ENCODE assay signal across 8 mouse cellular contexts in the genomic region with DNA sequence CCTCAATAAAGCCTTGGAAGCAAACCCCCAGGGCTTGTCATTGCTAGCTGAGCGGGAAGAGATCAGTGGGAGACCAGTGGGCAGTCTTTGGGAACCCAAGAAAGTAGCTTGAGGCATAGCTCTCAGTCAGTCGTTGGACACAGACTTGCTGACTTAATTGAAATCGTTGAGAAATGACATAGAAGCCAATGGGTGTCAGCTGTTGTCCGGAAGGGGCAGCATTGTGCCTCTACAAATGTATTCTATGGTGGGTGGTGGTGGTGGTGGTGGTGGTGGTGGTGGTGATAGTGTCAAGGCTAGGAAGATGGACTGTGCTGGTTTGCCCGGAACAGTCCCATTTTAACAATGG. TPM values are rescaled to one million over a fixed set of nuclear protein-coding genes. Genes with fewer than 3 reads are reported as not detected.
DNase-seq lines count a peak whose midpoint lies in the region; ATAC-seq and TF ChIP-seq lines count a peak whose summit lies in the region.

No protein-coding gene starts in this region.

- ATAC-seq in embryonic facial prominence, embryonic 12.5 days (ENCODE audit: insufficient number of reproducible peaks, insufficient read depth, low FRiP score, low TSS enrichment): no peak
- no peak for ATAC-seq in limb, embryonic 14.5 days (ENCODE audit: low FRiP score, low read depth)

- peaks cover 11% of the 10 kb centered on the region for H3K4me1 ChIP-seq in lung, adult 2 months (ENCODE audit: control insufficient read depth, insufficient read depth, low read length)
- H3K4me1 ChIP-seq in embryonic facial prominence, embryonic 12.5 days: peaks cover 11% of the 10 kb centered on the region
- peaks cover 14% of the 10 kb centered on the region for H3K4me1 ChIP-seq in limb, embryonic 14.5 days (ENCODE audit: control insufficient read depth, insufficient read depth, low read length)
- peaks cover 7% of the 10 kb centered on the region; the same call in 1 of the 2 replicates for H3K4me1 ChIP-seq in small intestine, adult 2 months (ENCODE audit: control insufficient read depth, insufficient read depth, insufficient read length, low read length)

- peaks cover 25% of the 10 kb centered on the region for H3K36me3 ChIP-seq in embryonic facial prominence, embryonic 12.5 days
- H3K36me3 ChIP-seq in limb, embryonic 14.5 days (ENCODE audit: control insufficient read depth, insufficient read depth, low read length): peaks cover 32% of the 10 kb centered on the region
- H3K36me3 ChIP-seq in small intestine, adult 2 months (ENCODE audit: control insufficient read depth, insufficient read depth, low read length): peaks cover 21% of the 10 kb centered on the region; the same call in 1 of the 2 replicates

- no peak for TF ChIP-seq CTCF in lung, adult 2 months (IDR thresholded peaks at IDR 0.05; ENCODE audit: insufficient read depth, low read length)
- TF ChIP-seq CTCF in small intestine, adult 2 months (IDR thresholded peaks at IDR 0.05; ENCODE audit: extremely low read depth, insufficient read length, insufficient replicate concordance, low read depth, low read length): no peak

- no peaks in the 10 kb centered on the region for H3K9me3 ChIP-seq in embryonic facial prominence, embryonic 12.5 days
- no peaks in the 10 kb centered on the region for H3K9me3 ChIP-seq in limb, embryonic 14.5 days (ENCODE audit: control insufficient read depth, low read length)

- WGBS in lung, adult 2 months: 34% methylated on average over 5 of the region's 5 CpGs
- WGBS in embryonic facial prominence, embryonic 12.5 days: 42% methylated on average over 5 of the region's 5 CpGs
- WGBS in limb, embryonic 14.5 days: 33% methylated on average over 5 of the region's 5 CpGs
- WGBS in small intestine, adult 2 months: 26% methylated on average over 5 of the region's 5 CpGs

- DNase-seq in lung, adult 2 months: no peak
- DNase-seq in lung, adult 18-20 months: no peak
- DNase-seq in limb, embryonic 14.5 days (ENCODE audit: low spot score): no peak
- DNase-seq in thymus, postnatal 4 days: no peak
- DNase-seq in right cerebral cortex, adult 2 months (ENCODE audit: low spot score in 2 of 2): no peak
- DNase-seq in thymus, postnatal 10 days (ENCODE audit: low spot score in 2 of 2): no peak

- no peak for TF ChIP-seq POLR2A in lung, adult 2 months (IDR thresholded peaks at IDR 0.05; ENCODE audit: borderline replicate concordance, extremely low read depth, low read depth, low read length)
- TF ChIP-seq POLR2A in limb, embryonic 14.5 days (IDR thresholded peaks at IDR 0.05; ENCODE audit: borderline replicate concordance, extremely low read depth, insufficient read depth, insufficient read length): no peak
- TF ChIP-seq POLR2A in small intestine, adult 2 months (IDR thresholded peaks at IDR 0.05; ENCODE audit: low read depth, low read length): no peak

- H3K27me3 ChIP-seq in embryonic facial prominence, embryonic 12.5 days: no peaks in the 10 kb centered on the region
- no peaks in the 10 kb centered on the region for H3K27me3 ChIP-seq in limb, embryonic 14.5 days (ENCODE audit: control insufficient read depth, insufficient read depth, low read length)
- no peaks in the 10 kb centered on the region for H3K27me3 ChIP-seq in small intestine, adult 2 months (ENCODE audit: control insufficient read depth, insufficient read depth, low read length)

- H3K27ac ChIP-seq in embryonic facial prominence, embryonic 12.5 days: peak overlapping the region; percentile 84; the same call in 1 of the 2 replicates
- no peak overlapping the region for H3K27ac ChIP-seq in limb, embryonic 14.5 days (replicated peaks; ENCODE audit: low read depth, low read length)
- H3K27ac ChIP-seq in small intestine, adult 2 months (ENCODE audit: insufficient read depth, low read depth, low read length): no peak overlapping the region

- peak overlapping the region; percentile 89 for H3K4me3 ChIP-seq in lung, adult 2 months (replicated peaks; ENCODE audit: extremely low read depth, low read depth, low read length)
- peak overlapping the region; percentile 71 for H3K4me3 ChIP-seq in embryonic facial prominence, embryonic 12.5 days
- H3K4me3 ChIP-seq in limb, embryonic 14.5 days (replicated peaks; ENCODE audit: low read length): peak overlapping the region; percentile 56
- H3K4me3 ChIP-seq in small intestine, adult 2 months (ENCODE audit: low read depth, low read length): peak overlapping the region; percentile 82

- peak overlapping the region; percentile 54 for H3K9ac ChIP-seq in embryonic facial prominence, embryonic 12.5 days
- peak overlapping the region; percentile 54 for H3K9ac ChIP-seq in limb, embryonic 14.5 days (ENCODE audit: low read depth, low read length, severe bottlenecking)

- H3K4me2 ChIP-seq in embryonic facial prominence, embryonic 12.5 days (replicated peaks): peak overlapping the region; percentile 96
- peak overlapping the region; percentile 96 for H3K4me2 ChIP-seq in limb, embryonic 14.5 days (replicated peaks; ENCODE audit: low read depth, low read length, severe bottlenecking)

RNA-seq across cellular contexts. Expression of a gene that starts 0.9 kb away (rescaled TPM):
- 9.5 and 10.9 TPM in 2 replicates for polyA plus RNA-seq in lung, adult 2 months (2012; rRNA removed)
- 6.6 and 7.0 TPM in 2 replicates for polyA plus RNA-seq in embryonic facial prominence, embryonic 12.5 days (2016; fragmentation: Nextera tagmentation; extraction: Ambion mirVana)
- polyA plus RNA-seq in limb, embryonic 14.5 days (2012; rRNA removed): 5.4 and 6.2 TPM in 2 replicates
- 6.4 and 7.8 TPM in 2 replicates for polyA plus RNA-seq in limb, embryonic 14.5 days (2014; fragmentation: Nextera tagmentation; extraction: Ambion mirVana)
- 7.6 and 9.9 TPM in 2 replicates for polyA plus RNA-seq in small intestine, adult 2 months (2012; rRNA removed)

RNA-seq across cellular contexts. Expression of a gene that starts 6.8 kb away (rescaled TPM):
- 0.18 TPM in 1 of 2 replicates, not detected in the other for polyA plus RNA-seq in lung, adult 2 months (2012; rRNA removed)
- not detected in 2 replicates for polyA plus RNA-seq in embryonic facial prominence, embryonic 12.5 days (2016; fragmentation: Nextera tagmentation; extraction: Ambion mirVana)
- polyA plus RNA-seq in limb, embryonic 14.5 days (2012; rRNA removed): 0.26 TPM in 1 of 2 replicates, not detected in the other
- polyA plus RNA-seq in limb, embryonic 14.5 days (2014; fragmentation: Nextera tagmentation; extraction: Ambion mirVana): not detected in 2 replicates
- polyA plus RNA-seq in small intestine, adult 2 months (2012; rRNA removed): not detected in 2 replicates
